Mouse (Mus musculus) bone marrow, adult 2 months (tissue): ENCODE measurements around the gene Rbm7.

ENCODE experiments used
- CTCF ChIP-seq: fragments of 200-500 bp; IDR thresholded peaks from 2 replicates; pipeline ENCODE4 v1.5.1; 2011; ENCODE audit warnings: low read length, control low read depth; ENCODE audit not compliant: control insufficient read depth, insufficient read depth
- POLR2A ChIP-seq: fragments of 200-500 bp; IDR thresholded peaks from 2 replicates; pipeline ENCODE4 v1.6.1; 2011; ENCODE audit warnings: low read depth, mild to moderate bottlenecking, control low read depth, low read length, borderline replicate concordance; ENCODE audit not compliant: control insufficient read depth

- no peak for TF ChIP-seq POLR2A
- TF ChIP-seq CTCF = no peak
Measured at GRCm38 (mm10) chr9:48480411-48481213, 14.5 kb downstream of the Rbm7 start, which contains the start of gene Rexo2.
